Mouse (Mus musculus): ENCODE data around the gene Htr5a.

The Htr5a gene

GRCm38 (mm10) chr5:27888080-27888479 lies 46.1 kb downstream of the Htr5a start:
- DNase-seq = peak; percentile 13

GRCm38 (mm10) chr5:27895961-27896360 lies 54.0 kb downstream of the Htr5a start:
- DNase-seq = peak; percentile 56

GRCm38 (mm10) chr5:27899756-27900155 lies 57.8 kb downstream of the Htr5a start:
- peak; percentile 56 for DNase-seq

- DNase-seq = peak; percentile 48
Measured at GRCm38 (mm10) chr5:27900186-27900585, 58.2 kb downstream of the Htr5a start.

All from heart, adult 11 months (tissue).